Mouse (Mus musculus): ENCODE data around the gene Zfp53.
"Not testable (repeated sequence)": the region's sequence is repeated elsewhere in the genome, so short reads cannot be mapped to it uniquely, and the experiment has no call there.

The Zfp53 gene

GRCm38 (mm10) chr17:21488760-21489499 lies at the start of gene Zfp53:
Zfp53 (plus strand) TSS chr17:21488998.
- DNase-seq (ENCODE audit: extremely low read depth, low read depth, low spot score) = peak; percentile 50

- DNase-seq (ENCODE audit: extremely low read depth, low read depth, low spot score) = no peak
Measured at GRCm38 (mm10) chr17:21449669-21450068, 39.1 kb upstream of the Zfp53 start.

GRCm38 (mm10) chr17:21450138-21450704 lies 38.6 kb upstream of the Zfp53 start, which contains the start of gene Zfp51:
Zfp51 (plus strand) TSS chr17:21450374.
- peak; percentile 66 for DNase-seq (ENCODE audit: extremely low read depth, low read depth, low spot score)

GRCm38 (mm10) chr17:21463550-21463949 lies 25.2 kb upstream of the Zfp53 start:
- no peak for DNase-seq (ENCODE audit: extremely low read depth, low read depth, low spot score)

DNA sequence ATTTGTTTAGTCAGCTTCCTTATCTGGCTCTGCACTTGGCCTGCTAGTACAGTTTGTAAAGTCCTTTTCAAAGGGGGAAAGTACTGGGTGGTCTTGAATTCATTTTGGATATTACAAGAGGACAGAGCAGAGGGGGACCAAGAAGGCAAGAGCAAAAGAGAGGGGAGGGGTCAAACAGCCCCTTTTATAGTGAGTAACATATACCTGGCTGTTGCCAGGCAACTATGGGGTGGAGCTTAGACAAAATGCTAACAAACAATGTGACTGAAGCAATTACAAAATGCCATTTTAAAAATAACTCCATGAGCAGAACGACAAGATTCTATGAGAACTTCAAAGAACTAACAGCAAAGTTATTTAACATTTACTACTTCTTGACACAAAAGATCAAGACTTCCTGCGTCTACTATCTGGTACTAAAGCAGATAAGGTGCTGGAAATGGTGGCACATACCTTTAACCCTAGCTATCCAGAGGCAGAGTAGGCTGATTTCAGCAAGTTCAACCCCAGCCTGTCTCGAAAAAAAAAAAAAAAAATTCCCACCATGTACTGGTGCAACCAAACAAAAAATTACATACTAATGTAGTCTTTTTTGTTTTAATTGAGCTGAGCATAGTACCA lies 16.7 kb upstream of the Zfp53 start:
- no peak for DNase-seq (ENCODE audit: extremely low read depth, low read depth, low spot score)

- DNase-seq (ENCODE audit: extremely low read depth, low read depth, low spot score) = no peak
Measured at GRCm38 (mm10) chr17:21472653-21473307, 16.0 kb upstream of the Zfp53 start.

DNA sequence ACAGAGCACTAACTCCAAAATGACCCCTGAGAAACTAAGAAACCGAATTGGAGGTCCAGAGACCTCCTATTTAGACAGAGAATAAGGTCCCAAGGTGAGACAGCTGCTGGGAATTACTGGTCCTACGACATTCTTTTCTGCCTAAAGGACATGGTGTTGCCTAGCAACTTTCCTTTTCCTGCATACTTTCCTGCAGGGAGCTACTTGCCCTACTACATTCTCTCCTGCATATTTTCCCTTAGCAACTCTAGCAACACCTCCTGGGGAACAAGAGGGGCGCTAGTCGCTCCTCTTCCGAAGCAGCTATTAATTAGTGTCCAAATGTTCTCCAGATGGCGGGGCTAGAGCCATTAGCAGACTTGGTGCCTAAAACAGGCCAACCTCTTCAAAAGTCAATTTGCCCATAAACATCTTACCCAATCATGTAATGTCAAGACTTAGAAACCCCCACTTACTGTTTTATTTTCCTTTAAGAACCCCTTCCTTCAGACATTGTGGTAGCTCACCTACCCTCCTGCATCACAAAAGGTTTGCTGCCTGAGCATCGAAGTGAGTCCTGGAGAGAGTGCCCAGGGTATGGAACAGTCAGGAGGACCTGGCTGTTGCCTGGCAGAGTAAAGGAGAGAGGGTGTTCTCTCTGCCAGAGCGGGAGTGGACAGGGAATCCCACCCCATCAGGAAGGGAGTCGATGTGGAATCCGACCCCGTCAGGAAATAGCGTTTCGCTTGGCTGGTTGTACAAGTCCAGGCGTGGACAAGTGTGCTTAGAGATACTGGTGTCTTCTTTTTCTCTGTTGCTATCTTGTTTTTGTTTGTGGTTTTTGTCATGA lies 15.2 kb upstream of the Zfp53 start:
- DNase-seq (ENCODE audit: extremely low read depth, low read depth, low spot score) = no peak

DNA sequence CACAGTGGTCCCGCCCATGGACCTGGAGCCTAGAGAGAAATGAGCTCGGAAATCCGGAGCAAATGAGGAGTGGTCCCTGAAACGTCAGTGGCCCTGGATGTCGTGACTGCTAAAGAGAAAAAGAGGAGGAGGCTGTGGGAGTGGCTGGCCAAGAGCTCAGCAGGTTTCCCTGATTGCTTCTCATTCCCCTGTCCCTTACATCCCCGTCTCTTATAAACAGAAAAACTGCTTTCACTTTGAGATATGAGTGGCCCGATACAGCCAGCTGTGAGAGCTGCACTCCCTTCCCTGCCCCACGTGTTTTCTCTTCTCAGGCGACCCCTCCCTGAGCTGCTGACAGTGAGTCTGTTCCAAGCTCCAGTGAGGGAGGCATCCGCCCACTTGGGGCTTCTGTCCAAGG lies 14.1 kb upstream of the Zfp53 start:
- DNase-seq (ENCODE audit: extremely low read depth, low read depth, low spot score) = not testable (repeated sequence)

GRCm38 (mm10) chr17:21475290-21475689 lies 13.5 kb upstream of the Zfp53 start:
- DNase-seq (ENCODE audit: extremely low read depth, low read depth, low spot score) = not testable (repeated sequence)

- not testable (repeated sequence) for DNase-seq (ENCODE audit: extremely low read depth, low read depth, low spot score)
Measured at GRCm38 (mm10) chr17:21476351-21476750, 12.4 kb upstream of the Zfp53 start.

- not testable (repeated sequence) for DNase-seq (ENCODE audit: extremely low read depth, low read depth, low spot score)
Measured at GRCm38 (mm10) chr17:21478103-21478777, 10.6 kb upstream of the Zfp53 start.

DNA sequence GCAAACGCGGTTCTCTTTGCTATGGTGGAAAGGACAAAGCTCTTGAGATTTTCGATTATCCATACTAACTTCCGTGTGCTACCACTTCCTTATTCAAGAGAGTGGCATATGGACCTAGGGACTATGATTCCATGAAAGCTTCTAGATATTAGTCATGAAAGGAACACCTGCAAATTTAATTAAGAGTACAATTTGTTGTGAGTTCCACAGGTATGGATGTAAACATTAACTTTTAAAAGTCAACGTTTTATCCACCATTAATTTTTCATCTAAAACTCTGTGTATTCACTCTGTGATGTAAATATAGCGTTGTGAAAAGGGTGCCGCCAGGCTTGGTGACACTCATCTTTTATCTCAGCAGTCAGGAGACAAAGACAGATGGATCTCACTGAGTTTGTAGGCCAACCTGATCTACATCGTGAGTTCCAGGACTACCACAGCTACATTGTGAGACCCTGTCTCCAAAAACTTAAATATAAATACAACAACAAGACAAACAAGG lies 753 bp downstream of the Zfp53 start:
- no peak for DNase-seq (ENCODE audit: extremely low read depth, low read depth, low spot score)

DNA sequence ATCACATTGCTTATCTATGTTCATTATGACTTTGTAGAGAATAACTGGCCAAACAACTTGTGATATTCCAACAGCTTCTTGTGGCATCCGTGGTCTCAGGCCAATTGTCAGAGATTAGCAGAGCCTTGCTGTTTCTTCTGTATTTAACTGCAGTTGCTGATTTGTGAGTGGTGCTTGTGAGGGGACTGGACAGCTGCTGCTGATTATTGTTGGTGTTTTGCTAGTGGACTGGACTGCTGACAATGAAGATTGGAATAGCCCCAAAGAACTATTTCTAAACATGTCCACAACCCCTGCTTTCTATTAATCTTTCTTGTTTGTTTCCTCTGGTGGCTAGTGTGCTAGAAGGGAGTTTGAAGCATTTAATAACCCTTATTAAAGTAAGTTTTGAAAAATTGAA lies 12.6 kb downstream of the Zfp53 start:
- DNase-seq (ENCODE audit: extremely low read depth, low read depth, low spot score) = no peak

- DNase-seq (ENCODE audit: extremely low read depth, low read depth, low spot score) = no peak
Measured at GRCm38 (mm10) chr17:21504524-21504923, 15.7 kb downstream of the Zfp53 start.

- no peak for DNase-seq (ENCODE audit: extremely low read depth, low read depth, low spot score)
Measured at GRCm38 (mm10) chr17:21506258-21506657, 17.5 kb downstream of the Zfp53 start.

DNA sequence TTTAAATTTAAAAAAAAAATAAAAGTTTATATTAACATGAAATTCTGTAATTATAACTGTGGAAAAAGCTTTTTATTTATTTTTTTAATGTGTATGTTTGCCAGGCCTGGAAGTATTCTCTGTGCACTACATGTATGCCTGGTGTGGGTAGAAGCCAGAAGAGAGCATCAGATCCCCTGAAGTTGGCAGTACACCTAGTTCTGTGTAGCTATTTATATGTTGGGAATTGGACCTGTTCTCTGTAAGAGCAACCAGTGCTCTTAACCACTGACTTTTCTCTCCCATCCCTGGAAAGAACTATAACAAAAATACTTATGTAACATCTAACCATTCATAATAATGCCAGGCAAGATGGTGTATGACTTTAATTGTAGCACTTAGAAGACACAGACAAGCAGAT lies 21.0 kb downstream of the Zfp53 start:
- no peak for DNase-seq (ENCODE audit: extremely low read depth, low read depth, low spot score)

DNA sequence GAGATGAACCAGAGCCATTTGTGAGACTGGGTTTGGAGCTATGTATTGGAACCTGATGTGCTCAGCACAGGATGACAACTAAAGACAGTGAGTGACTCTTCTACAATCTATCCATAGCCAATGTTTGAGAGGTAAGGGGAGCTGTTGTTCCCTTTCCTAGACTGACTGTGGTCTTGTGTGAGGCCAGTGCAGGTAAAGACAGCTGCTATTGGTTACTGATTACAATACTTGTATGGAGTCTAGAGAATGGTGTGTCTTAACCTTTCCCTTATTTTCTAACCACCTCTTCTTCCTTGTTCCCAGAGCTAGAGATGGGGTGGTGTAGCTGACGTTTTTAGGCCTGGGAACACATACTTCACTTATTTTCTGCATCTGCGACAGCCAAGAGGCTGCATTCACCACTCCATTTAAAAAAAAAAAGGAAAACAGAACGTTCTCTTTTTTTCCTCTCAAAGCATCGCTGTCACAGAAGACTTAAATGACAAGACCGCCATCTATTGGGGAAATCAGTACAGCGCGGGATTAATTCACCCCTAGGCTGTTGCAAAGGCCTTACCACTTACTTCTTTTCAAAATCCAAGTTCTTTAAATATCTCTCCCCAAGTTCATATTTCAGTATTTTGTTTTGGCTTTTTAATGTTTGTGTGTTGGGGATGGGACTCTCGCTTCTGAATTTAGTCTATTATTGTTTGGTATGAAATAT lies 26.8 kb downstream of the Zfp53 start:
- no peak for DNase-seq (ENCODE audit: extremely low read depth, low read depth, low spot score)

GRCm38 (mm10) chr17:21516201-21517129 lies 27.7 kb downstream of the Zfp53 start:
- no peak for DNase-seq (ENCODE audit: extremely low read depth, low read depth, low spot score)

All from fat pad, adult 2 months (tissue).